Mouse (Mus musculus): Measurements from ENCODE around the gene Mfap1a.
"Not testable (repeated sequence)": the region's sequence is repeated elsewhere in the genome, so short reads cannot be mapped to it uniquely, and the experiment has no call there.

Mfap1a gene

DNA sequence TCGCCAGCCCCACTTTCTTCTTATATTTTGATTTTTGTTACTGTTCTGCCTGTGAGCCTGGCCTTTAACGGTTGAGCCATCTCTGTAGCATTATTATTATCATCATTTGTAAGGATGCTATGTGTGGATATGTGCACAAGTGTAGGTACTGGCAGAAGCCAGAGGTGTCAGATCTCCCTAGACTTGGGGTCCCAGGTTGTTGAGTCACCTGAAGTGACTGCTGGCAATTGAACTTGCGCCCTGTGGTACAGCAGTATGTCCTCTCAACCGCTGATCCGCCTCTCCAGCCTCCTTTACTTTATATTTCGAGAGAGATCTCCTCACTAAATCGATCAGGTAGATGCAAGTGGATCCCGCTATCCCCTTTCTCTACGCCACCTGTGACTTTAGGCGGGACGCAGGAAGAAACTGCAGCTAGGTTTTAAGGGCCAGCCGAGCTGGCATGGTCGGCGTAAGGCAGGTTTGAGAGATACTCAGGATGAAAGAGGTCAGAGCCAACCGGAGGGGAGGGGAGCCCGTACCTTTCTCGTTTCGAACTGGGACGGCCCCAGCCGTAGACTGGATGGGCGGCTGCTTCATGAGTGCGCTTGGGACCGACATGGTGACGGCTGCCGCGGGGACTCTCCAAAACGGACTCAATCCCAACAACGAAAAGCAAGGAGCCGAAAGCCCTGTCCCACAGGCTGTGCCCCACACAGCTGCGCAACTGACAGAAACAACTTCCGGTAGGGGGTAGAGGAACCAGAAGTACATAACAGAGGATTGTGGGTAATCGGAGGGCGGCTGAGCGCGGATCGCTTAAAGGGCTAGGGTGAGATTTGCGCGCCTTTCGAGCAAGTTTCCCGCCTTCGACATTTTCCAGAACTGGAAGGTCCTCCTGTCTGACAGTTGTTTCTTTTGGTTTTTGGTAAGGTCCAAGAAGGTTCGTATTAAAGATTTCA lies at the start of gene Mfap1a, which contains the start of gene Wdr76:
Mfap1a (minus strand) TSS at position 724 of the 941 bp plus-strand sequence.
Wdr76 (plus strand) TSS at position 782 of the 941 bp plus-strand sequence.
- DNase-seq, result peak; percentile 90 to 92

DNA sequence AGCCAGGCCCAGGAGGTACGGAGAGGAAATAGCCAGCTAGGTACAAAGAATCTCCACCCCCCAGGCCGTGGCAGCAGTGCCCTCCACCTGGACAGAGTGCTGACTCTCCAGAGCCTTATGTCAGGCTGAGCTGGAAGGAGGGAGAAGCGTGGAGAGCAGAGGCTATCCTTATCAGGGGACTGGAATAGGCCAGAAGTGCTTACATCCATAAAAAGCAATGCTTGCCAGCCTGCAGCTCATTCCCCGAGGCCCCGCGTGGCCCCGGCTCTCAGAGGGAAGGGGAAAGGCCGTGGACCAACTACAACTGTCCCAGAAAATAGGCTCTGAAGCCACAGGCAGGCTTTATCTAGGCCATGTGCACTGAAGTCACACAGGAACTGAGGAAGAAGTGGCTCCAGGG lies 44.8 kb upstream of the Mfap1a start:
- DNase-seq, result peak; percentile 12 to 16

DNA sequence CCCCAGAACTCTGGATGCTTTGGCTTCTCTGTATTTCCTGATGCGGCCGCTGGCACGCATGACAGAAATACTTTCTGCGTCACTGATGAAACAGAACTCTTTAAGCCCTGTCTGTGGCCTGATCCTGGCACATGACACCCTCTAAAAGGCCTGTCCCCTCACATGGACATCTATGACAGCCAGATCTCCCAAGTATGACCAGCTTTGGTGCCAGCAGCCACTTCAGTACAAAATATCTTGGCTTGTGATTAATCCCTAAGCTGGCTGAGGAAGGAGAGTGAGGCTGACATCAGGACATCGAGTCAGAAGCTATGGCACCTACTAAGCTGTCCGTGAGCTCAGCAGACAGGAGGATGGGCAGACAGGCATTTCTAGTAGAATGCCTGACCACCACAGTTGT lies 43.2 kb upstream of the Mfap1a start:
- no peak for DNase-seq

DNA sequence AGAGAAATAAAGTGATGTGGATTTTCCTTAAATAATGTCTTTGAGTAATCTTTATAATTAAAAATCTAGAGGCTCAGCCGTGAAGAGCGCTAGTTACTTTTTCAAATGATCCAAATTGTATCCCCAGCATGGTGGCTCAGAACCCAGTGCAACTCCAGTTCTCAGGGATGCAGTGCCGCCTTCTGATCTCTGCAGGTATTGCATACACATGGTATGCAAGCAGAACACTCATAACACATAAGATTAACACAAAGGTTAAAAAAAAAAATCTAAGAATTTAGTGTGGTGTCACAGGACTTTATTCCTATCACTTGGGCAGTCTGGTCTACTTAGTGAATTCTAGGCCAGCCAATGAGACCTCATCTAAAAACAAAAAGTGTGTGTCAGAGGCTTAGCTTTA lies 38.4 kb upstream of the Mfap1a start:
- peak in 1 of 2 experiments; percentile 5 for DNase-seq

- DNase-seq, result no peak
Observed at GRCm38 (mm10) chr2:121525056-121525455, 18.6 kb upstream of the Mfap1a start.

DNA sequence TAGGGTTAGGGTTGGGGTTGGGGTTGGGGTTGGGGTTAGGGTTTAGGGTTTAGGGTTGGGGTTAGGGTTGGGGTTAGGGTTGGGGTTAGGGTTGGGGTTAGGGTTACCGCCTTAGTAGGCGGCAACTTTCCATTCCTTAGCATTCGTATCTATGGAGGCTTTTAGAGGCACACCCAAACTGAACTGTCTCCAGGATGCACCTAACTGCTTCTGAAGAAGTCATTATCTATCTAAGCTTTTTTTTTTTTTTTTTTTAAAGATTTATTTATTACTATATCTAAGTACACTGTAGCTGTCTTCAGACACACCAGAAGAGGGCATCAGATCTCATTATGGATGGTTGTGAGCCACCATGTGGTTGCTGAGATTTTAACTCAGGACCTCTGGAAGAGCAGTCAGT lies 16.4 kb upstream of the Mfap1a start:
- not testable (repeated sequence) for DNase-seq

DNA sequence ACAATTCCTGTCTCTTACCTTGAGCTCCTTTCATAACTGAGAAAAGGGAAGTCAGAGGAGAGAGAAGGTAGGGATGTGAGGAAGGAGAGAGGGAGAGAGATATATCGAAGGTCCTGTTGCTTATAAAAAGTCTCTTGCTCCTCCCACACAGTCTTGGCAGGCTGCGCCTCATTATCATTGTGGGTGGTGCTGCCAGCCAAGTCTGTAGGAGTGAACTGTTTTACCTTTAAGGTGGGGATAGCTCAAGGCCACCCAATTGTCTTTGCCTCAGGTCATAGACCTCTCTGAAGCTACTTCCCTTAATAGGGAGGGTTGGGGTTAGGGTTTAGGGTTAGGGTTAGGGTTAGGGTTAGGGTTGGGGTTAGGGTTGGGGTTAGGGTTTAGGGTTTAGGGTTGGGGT lies 15.5 kb upstream of the Mfap1a start:
- DNase-seq, result no peak

GRCm38 (mm10) chr2:121518711-121519110 lies 12.2 kb upstream of the Mfap1a start:
- not testable (repeated sequence) for DNase-seq

- no peak for DNase-seq
Observed at GRCm38 (mm10) chr2:121518106-121518505, 11.6 kb upstream of the Mfap1a start.

DNA sequence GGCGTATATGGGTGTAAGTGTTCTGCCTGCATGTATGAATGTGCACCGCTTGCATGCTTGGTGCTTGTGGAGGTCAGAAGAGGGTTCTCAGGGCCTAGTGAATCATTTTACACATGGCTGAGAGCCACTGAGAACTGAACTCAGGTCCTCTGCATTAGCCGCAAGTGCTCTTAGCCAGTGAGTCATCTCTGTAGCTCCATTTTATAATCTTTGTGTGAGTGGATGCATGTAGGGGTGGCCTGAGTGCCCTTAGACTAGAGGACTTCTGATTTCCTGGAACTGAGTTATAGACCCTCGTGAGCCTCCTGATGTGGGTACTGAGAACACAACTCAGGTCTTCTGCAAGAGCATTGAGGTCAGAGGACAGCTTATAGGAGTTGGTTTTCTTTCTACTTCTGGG lies 7.7 kb upstream of the Mfap1a start:
- DNase-seq, result no peak

- not testable (repeated sequence) for DNase-seq
Observed at GRCm38 (mm10) chr2:121512991-121513765, 6.7 kb upstream of the Mfap1a start.

DNA sequence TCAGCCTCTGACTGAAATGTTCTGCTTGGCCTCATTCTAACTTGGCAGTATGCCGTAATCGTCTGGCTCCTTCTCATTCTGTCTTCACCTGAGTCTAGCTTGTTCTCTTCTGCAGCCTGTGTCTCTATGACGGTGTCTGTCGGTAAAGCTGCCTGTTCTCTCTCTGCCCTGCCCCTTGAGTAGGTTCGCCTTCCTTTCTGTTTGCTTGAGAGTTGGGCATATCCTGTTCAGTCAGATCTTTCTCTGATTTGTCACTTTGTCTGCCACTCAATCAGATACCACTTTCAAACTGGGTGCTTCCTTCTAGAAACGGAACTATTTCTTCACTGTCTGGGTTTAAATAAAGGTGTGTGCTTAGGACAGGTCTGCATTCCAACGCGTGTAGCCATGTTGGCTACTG lies 4.9 kb upstream of the Mfap1a start:
- DNase-seq, result no peak

GRCm38 (mm10) chr2:121509584-121509983 lies 3.1 kb upstream of the Mfap1a start:
- DNase-seq, result peak; percentile 82 to 92

DNA sequence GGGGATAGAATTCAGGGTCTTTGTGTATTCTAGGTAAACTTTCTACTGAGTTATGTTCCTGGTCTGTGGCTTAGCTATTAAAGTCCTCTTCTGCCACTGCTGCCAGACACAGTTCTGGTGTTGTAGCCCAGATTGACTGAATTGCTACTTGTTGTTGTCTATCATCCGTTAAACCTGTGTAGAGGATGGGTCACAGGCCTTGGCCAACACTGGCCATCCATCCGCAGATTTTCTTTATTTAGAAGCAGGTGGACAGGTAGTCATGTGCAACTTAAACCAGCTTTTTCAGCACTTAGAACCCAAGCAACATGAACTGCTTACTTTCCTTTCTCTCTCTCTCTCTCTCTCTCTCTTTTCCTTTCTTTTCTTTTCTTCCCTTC lies 1.5 kb upstream of the Mfap1a start:
- DNase-seq, result no peak

DNA sequence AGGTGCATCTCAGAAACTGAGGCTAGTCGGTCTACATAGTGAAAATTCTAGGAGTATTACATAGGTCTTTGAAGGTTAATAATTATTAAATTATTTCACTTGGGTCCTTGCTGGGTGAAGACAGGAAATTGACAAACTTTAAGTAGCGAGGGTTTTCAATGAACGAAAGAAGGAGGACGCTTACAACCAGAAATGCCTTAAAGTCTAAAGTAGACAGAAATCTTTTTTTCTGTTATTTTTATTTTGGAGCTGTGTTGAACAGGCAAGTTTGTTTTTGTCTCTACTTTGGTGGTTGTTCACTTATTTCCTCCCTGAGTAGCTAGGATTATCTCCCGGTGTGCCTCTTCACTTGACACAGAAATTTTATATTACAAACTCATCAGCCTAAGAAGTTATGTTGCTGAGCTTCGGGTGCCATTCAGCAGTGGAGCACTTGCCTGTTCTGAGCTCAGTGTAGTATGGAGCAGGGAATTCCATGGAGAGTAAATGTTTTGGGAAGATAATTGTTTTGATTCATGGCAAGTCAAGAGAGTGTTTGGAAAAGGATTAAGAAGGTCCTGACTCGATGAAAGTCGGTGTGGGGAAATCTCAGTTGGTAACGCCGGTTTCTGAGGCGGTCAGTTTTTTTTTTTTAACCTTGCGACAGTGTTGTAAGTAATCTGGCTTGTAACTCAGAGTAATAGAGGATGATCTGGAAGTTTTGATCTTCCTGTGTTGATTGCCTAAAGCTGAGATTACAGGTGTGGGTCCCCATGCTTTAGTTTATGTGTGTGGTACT lies 897 bp upstream of the Mfap1a start:
- DNase-seq, result no peak

GRCm38 (mm10) chr2:121501550-121501949 lies 4.9 kb downstream of the Mfap1a start:
- DNase-seq, result not testable (repeated sequence)

- not testable (repeated sequence) for DNase-seq
Observed at GRCm38 (mm10) chr2:121484403-121484802, 22.1 kb downstream of the Mfap1a start.

- DNase-seq, result no peak
Observed at GRCm38 (mm10) chr2:121483576-121483975, 22.9 kb downstream of the Mfap1a start.

GRCm38 (mm10) chr2:121480916-121481315 lies 25.5 kb downstream of the Mfap1a start:
- not testable (repeated sequence) for DNase-seq

GRCm38 (mm10) chr2:121480498-121480897 lies 26.0 kb downstream of the Mfap1a start:
- peak; percentile 17 to 64 for DNase-seq

DNA sequence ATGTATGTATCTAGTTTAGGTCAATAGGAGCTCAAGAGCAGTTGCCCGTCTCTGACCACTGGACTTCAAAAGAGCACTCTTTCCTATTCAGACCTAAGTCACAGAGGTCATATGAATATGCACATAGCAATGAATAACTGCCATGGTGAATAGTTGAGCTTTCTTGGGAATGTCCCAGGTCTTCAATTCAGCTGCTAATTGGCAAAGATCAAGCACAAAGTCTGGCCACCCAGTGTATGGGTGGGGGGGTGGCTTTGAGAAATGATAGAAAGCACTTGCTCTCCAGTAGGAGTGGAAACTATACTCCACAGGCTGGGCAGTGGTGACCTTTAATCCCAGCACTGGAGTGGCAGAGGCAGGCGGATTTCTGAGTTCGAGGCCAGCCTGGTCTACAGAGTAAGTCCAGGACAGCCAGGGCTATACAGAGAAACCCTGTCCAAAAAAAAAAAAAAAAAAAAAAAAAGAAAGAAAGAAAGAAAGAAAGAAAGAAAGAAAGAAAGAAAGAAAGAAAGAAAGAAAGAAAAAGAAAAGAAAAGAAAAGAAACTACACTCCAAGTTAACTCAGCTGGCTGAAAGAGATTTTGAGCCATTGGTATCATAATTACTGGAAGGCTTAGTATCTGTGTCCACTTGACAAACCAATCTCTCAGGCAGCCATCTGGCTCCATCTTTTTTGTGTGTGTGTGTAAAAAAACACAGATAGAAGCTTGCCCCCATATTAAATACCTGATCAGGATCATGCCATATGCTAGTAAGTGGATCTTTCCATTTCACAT lies 28.8 kb downstream of the Mfap1a start:
- DNase-seq, result no peak

- DNase-seq, result not testable (repeated sequence)
Observed at GRCm38 (mm10) chr2:121475306-121475705, 31.2 kb downstream of the Mfap1a start.

All from kidney, postnatal 36 days (tissue).